Mouse (Mus musculus) myocyte (in vitro differentiated cells): ENCODE measurements at regions not wholly inside any gene's neighbourhood (a gene's known extent, or its start where the extent isn't known, plus 50 kb on each side); places are given as distances from the start of the nearest gene placed in this dataset.

Source experiments
- H3K27me3 ChIP-seq: one replicate; pipeline ENCODE4 v1.6.1; 2011; ENCODE audit not compliant: control insufficient read depth, insufficient read depth, insufficient read length
- H3K36me3 ChIP-seq: one replicate; pipeline ENCODE4 v1.6.1; 2011; ENCODE audit not compliant: control insufficient read depth, insufficient read depth
- H3K4me2 ChIP-seq: one replicate; pipeline ENCODE4 v1.6.1; 2011; ENCODE audit warnings: low read depth, control low read depth
- H3K4me3 ChIP-seq: one replicate; pipeline ENCODE4 v1.5.1; 2011; ENCODE audit warnings: mild to moderate bottlenecking, control low read depth, moderate library complexity
- H3K79me2 ChIP-seq: one replicate; pipeline ENCODE4 v1.6.1; 2011; ENCODE audit not compliant: control insufficient read depth, insufficient read depth
- H3ac ChIP-seq: one replicate; pipeline ENCODE4 v1.6.1; 2011; ENCODE audit not compliant: control insufficient read depth, insufficient read length
- CEBPB ChIP-seq: IDR thresholded peaks from 2 replicates; pipeline ENCODE4 v1.6.1; 2011; ENCODE audit warnings: mild to moderate bottlenecking, moderate library complexity; ENCODE audit not compliant: poor library complexity, insufficient read depth, severe bottlenecking
- E2F4 ChIP-seq: IDR thresholded peaks from one replicate; pipeline ENCODE4 v1.6.1; 2011; ENCODE audit warnings: mild to moderate bottlenecking, control low read depth, moderate library complexity; ENCODE audit not compliant: insufficient read depth
- MAX ChIP-seq: IDR thresholded peaks from one replicate; pipeline ENCODE4 v1.6.1; 2011; ENCODE audit warnings: low read depth, mild to moderate bottlenecking, control low read depth
- MYOD1 ChIP-seq, 3 experiments: IDR thresholded peaks; one replicate each; pipeline ENCODE4 v1.6.1; 2011; ENCODE audit warnings: control low read depth in 2 of 3, low read depth in 2 of 3, mild to moderate bottlenecking in 2 of 3, moderate library complexity in 1 of 3; ENCODE audit not compliant: insufficient read length in 2 of 3, control insufficient read depth in 1 of 3
- MYOG ChIP-seq, 3 experiments: IDR thresholded peaks; one replicate each; pipeline ENCODE4 v1.6.1; 2011; ENCODE audit warnings: control low read depth in 2 of 3, low read depth in 2 of 3, mild to moderate bottlenecking in 2 of 3; ENCODE audit not compliant: insufficient read length in 2 of 3, control insufficient read depth in 1 of 3, insufficient read depth in 1 of 3
- POLR2A ChIP-seq: IDR thresholded peaks from one replicate; pipeline ENCODE4 v1.6.1; 2011; ENCODE audit warnings: low read depth, mild to moderate bottlenecking, control low read depth, moderate library complexity; ENCODE audit not compliant: insufficient read length
- POLR2AphosphoS2 ChIP-seq: IDR thresholded peaks from one replicate; pipeline ENCODE4 v1.6.1; 2011; ENCODE audit warnings: low read depth, control low read depth; ENCODE audit not compliant: insufficient read length
- REST ChIP-seq: IDR thresholded peaks from one replicate; pipeline ENCODE4 v1.6.1; 2011; ENCODE audit warnings: mild to moderate bottlenecking, control low read depth, moderate library complexity; ENCODE audit not compliant: insufficient read depth, insufficient read length
- SRF ChIP-seq: IDR thresholded peaks from one replicate; pipeline ENCODE4 v1.6.1; 2011; ENCODE audit warnings: low read depth; ENCODE audit not compliant: control insufficient read depth, insufficient read length
- TCF12 ChIP-seq: IDR thresholded peaks from one replicate; pipeline ENCODE4 v1.6.1; 2011; ENCODE audit warnings: mild to moderate bottlenecking, control low read depth; ENCODE audit not compliant: poor library complexity, insufficient read depth, severe bottlenecking
- TCF3 ChIP-seq: IDR thresholded peaks from one replicate; pipeline ENCODE4 v1.6.1; 2011; ENCODE audit warnings: low read depth, control low read depth; ENCODE audit not compliant: insufficient read length
- USF1 ChIP-seq: IDR thresholded peaks from one replicate; pipeline ENCODE4 v1.6.1; 2011; ENCODE audit warnings: low read depth, mild to moderate bottlenecking, control low read depth, moderate library complexity

DNA sequence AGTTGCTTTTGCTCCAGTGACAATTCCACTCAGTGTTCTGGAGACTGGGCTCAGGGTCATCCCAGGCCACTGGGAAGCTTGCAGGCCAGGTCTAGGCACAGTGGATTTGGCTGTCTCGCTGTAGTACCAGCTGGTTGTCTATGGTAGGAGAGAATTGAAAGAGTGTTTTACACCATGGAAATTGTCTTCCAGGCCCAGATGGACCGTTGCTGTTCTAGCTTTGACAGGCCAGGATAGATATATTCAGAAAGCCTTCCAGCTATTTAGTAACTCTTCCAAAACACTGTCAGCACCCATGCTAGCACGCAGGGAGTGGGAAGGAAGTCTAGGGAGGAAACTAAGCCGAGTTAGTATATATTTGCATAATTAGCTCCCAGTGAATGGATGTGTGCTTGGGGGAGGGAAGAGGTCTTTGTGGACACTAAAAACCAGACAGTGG, 222.2 kb downstream of the Tmem182 start:
- H3K79me2 ChIP-seq = no peaks in the 10 kb centered on the region
- no peak overlapping the region for H3K4me2 ChIP-seq
- H3K36me3 ChIP-seq = no peaks in the 10 kb centered on the region
- H3K27me3 ChIP-seq = no peaks in the 10 kb centered on the region
- no peak overlapping the region for H3K4me3 ChIP-seq
- H3ac ChIP-seq = no peak overlapping the region
- no peak for TF ChIP-seq TCF12
- TF ChIP-seq POLR2A = no peak
- TF ChIP-seq SRF = no peak
- TF ChIP-seq REST = no peak
- TF ChIP-seq POLR2AphosphoS2 = no peak
- no peak for TF ChIP-seq MYOD1 (IDR thresholded peaks at IDR 0.05; ENCODE audit: control insufficient read depth in 1 of 3, insufficient read length in 2 of 3, low read depth in 2 of 3)
- no peak for TF ChIP-seq TCF3
- no peak for TF ChIP-seq MYOG (IDR thresholded peaks at IDR 0.05; ENCODE audit: control insufficient read depth in 1 of 3, insufficient read depth in 1 of 3, insufficient read length in 2 of 3, low read depth in 2 of 3)
- TF ChIP-seq MAX = no peak
- TF ChIP-seq CEBPB = no peak
- no peak for TF ChIP-seq E2F4
- no peak for TF ChIP-seq USF1

DNA sequence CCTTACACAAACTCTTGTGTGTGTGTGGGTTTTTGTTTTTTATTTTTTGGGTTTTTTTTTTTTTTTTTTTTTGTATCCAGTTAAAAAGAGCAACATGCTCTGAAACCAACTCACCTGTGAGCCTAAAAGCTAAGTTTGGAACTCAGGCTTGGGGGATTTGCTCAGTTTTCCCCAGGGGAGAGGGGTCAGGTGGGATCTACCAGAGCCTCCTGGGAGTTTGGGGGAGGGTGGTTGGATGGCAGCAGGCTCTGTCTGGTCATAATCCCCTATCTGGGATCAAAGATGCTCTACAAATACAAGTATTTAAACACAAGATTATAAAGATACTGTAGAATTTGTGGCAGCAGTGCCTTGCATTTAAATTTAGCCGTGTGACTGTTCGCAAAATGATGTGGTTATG, 222.6 kb downstream of the Tmem182 start:
- Histone ChIP-seq H3K36me3 (no peaks in the 10 kb centered on the region), H3K79me2 (no peaks in the 10 kb centered on the region), H3K27me3 (no peaks in the 10 kb centered on the region), H3K4me2 (no peak overlapping the region), H3ac (no peak overlapping the region), H3K4me3 (no peak overlapping the region)
- TF ChIP-seq TCF12 (no peak), MYOG (IDR thresholded peaks at IDR 0.05; ENCODE audit: control insufficient read depth in 1 of 3, insufficient read depth in 1 of 3, insufficient read length in 2 of 3, low read depth in 2 of 3) (no peak), TCF3 (no peak), USF1 (no peak), REST (no peak), MYOD1 (IDR thresholded peaks at IDR 0.05; ENCODE audit: control insufficient read depth in 1 of 3, insufficient read length in 2 of 3, low read depth in 2 of 3) (no peak), SRF (no peak), POLR2AphosphoS2 (no peak), CEBPB (no peak), POLR2A (no peak), MAX (no peak), E2F4 (no peak)

DNA sequence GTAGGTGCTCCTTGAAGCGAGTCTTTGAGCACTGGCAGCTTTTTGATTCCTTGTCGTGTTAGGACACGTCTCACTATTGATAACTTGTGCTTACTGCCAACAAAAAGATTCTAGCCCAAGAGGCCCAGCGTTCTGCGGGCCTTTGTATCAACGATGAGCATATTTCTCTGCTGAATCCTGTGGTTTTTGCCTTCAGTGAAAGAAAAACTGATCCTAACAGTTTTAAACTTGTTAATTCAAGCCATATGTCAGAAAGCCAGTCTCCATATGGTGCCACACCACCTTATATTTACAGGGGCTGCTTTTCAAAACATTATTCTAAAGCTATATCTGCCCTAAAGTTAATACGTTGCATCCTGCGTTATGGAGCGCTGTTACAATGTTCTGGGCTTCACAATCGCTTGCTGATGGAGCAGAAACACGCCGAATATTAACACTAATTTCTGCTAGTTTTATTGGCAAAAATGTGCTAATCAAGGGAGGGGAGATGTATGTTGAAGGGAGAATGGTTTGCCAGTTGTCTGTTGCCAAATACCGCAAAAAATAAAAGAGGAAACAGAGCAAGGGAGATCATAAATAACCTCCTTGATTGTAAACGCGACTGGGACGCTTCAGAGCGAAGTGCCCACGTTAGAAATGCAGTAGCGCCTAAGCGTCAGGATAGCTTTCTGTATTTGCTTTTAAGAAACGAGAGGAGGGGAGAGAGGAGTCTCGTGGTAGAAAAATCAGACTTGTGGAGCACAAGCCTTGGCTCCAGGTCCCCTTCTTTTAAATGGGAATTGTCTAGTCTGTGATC, 229.9 kb downstream of the Tmem182 start:
- TF ChIP-seq USF1 (no peak), TCF12 (no peak), MAX (no peak), E2F4 (no peak), MYOG (IDR thresholded peaks at IDR 0.05; ENCODE audit: control insufficient read depth in 1 of 3, insufficient read depth in 1 of 3, insufficient read length in 2 of 3, low read depth in 2 of 3) (no peak), POLR2AphosphoS2 (no peak)
- H3K27me3 ChIP-seq = no peaks in the 10 kb centered on the region
- no peak overlapping the region for H3K4me2 ChIP-seq

DNA sequence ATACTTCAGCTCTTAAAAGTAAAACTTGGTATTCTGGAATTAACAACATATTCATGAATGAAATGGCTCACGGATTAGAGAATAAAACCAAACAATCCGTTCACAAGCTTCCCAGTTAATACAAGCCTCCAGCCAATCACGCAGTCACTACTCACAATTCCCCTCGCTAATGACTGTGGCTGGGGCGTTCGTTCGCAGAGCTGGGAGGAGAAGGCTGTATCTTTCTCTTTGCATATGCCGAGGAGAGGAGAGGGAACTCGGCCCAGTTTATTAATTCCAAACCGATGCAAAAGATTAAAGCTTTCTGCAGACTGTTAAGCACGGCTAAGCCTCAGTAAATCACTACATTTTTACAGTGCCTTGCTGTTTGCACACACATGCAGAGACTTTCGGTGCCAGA, 231.5 kb downstream of the Tmem182 start:
- H3K4me3 ChIP-seq = no peak overlapping the region
- H3K36me3 ChIP-seq = no peaks in the 10 kb centered on the region
- H3K4me2 ChIP-seq = no peak overlapping the region
- no peak overlapping the region for H3ac ChIP-seq
- H3K27me3 ChIP-seq = no peaks in the 10 kb centered on the region
- no peak for TF ChIP-seq TCF12
- no peaks in the 10 kb centered on the region for H3K79me2 ChIP-seq

More for the DNA sequence above, 229.9 kb downstream of the Tmem182 start:
- Histone ChIP-seq H3K36me3 (no peaks in the 10 kb centered on the region), H3K4me3 (no peak overlapping the region), H3K79me2 (no peaks in the 10 kb centered on the region), H3ac (no peak overlapping the region)

DNA sequence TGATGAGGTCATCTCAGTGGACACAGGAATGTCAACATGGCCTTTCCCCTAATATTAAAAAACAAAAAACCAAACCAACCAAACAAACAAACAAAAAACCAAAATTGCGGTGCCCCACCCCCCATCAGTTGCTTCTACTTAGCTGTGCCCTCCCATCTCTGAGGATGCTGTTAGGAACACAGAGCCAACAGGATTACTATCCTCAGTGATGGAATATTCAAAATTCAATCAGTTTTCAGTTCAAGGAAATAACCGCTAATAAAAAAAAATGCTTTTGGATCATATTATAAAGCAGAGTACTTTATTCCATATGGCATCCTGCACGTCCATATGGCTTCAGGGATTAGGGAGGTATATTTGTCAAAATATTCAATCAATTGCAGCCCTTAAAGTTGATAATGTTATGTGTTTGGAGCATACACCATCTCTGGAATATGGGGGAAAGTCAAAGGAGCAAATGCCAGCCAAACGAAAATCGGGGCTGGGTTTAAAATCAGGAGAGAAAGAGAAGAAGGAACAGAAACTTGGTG, 249.1 kb downstream of the Tmem182 start:
- no peak overlapping the region for H3K4me2 ChIP-seq
- TF ChIP-seq SRF (no peak), TCF12 (no peak), POLR2A (no peak), CEBPB (no peak), MYOG (IDR thresholded peaks at IDR 0.05; ENCODE audit: control insufficient read depth in 1 of 3, insufficient read depth in 1 of 3, insufficient read length in 2 of 3, low read depth in 2 of 3) (no peak), E2F4 (no peak), TCF3 (no peak), MAX (no peak), MYOD1 (IDR thresholded peaks at IDR 0.05; ENCODE audit: control insufficient read depth in 1 of 3, insufficient read length in 2 of 3, low read depth in 2 of 3) (no peak), REST (no peak), USF1 (no peak)
- no peak overlapping the region for H3ac ChIP-seq
- no peaks in the 10 kb centered on the region for H3K27me3 ChIP-seq
- no peaks in the 10 kb centered on the region for H3K36me3 ChIP-seq
- no peaks in the 10 kb centered on the region for H3K79me2 ChIP-seq
- no peak overlapping the region for H3K4me3 ChIP-seq
